Mouse (Mus musculus) brain, embryonic 14.5 days (tissue): ENCODE measurements around the gene Ikzf2.

Experiments
- CTCF ChIP-seq: fragments of 200-500 bp; IDR thresholded peaks from 2 replicates; pipeline ENCODE4 v1.5.1; 2012; ENCODE audit warnings: inconsistent platforms, mild to moderate bottlenecking, moderate library complexity, borderline replicate concordance; ENCODE audit not compliant: insufficient read depth, insufficient read length; ENCODE audit errors: extremely low read depth
- POLR2A ChIP-seq: fragments of 200-500 bp; IDR thresholded peaks from 2 replicates; pipeline ENCODE4 v1.6.1; 2012; ENCODE audit warnings: mild to moderate bottlenecking, inconsistent platforms, borderline replicate concordance; ENCODE audit not compliant: poor library complexity, insufficient read depth, insufficient read length, severe bottlenecking; ENCODE audit errors: extremely low read depth

- no peak for TF ChIP-seq CTCF
- TF ChIP-seq POLR2A: no peak
These were observed 48.7 kb downstream of the Ikzf2 start for GRCm38 (mm10) chr1:69638321-69638720.
